Mouse (Mus musculus): ENCODE measurements at regions not wholly inside any gene's neighbourhood (a gene's known extent, or its start where the extent isn't known, plus 50 kb on each side); places are given as distances from the start of the nearest gene placed in this dataset.

DNA sequence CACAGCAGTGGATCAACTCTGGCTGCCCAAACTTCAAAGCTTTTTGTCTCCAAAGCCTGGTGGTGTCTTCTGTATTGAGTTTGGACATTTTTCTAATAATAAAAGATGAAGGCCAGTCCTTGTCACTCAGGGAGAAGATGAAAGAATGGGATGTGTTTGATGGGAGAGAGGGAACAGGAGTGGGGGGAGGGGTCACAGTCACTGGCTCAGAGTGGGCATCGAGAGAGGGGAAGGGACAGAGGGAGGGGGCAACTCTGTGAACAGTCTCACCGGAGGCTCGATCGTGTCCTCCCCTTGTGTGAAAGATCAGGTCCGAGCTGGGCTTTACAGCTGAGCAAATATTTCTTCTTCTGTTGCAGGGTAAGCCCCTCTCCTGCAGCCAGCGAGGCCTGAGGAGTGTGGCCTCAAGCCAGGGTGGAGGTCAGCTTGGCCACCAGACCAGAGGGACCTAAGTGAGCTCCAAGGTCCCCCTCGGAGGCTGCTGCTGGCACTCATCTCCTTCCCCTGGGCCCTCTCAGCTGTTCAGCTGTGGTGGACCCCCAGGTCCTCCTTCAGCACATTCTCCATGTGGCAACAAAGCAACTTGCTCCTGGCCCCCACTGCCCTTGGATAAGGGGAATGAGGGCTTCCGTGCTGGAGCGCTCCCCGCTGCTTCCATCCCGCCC, 108.0 kb upstream of the Zbtb40 start:
- WGBS, result 74% methylated on average over 9 of the region's 11 CpGs
- DNase-seq (ENCODE audit: low spot score) (no peak), ATAC-seq (ENCODE audit: low FRiP score, low read depth) (no peak)
- Histone ChIP-seq H3K27ac (replicated peaks; ENCODE audit: low read depth, low read length) (no peak overlapping the region), H3K4me2 (replicated peaks; ENCODE audit: low read depth, low read length, severe bottlenecking) (no peak overlapping the region), H3K9me3 (ENCODE audit: control insufficient read depth, low read length) (no peaks in the 10 kb centered on the region), H3K9ac (ENCODE audit: low read depth, low read length, severe bottlenecking) (no peak overlapping the region), H3K4me3 (replicated peaks; ENCODE audit: low read length) (no peak overlapping the region), H3K27me3 (ENCODE audit: control insufficient read depth, insufficient read depth, low read length) (no peaks in the 10 kb centered on the region), H3K4me1 (ENCODE audit: control insufficient read depth, insufficient read depth, low read length) (peaks cover 20% of the 10 kb centered on the region), H3K36me3 (ENCODE audit: control insufficient read depth, insufficient read depth, low read length) (no peaks in the 10 kb centered on the region)
- TF ChIP-seq POLR2A (IDR thresholded peaks at IDR 0.05; ENCODE audit: borderline replicate concordance, extremely low read depth, insufficient read depth, insufficient read length), result no peak

GRCm38 (mm10) chr4:137148756-137149155, 100.2 kb upstream of the Zbtb40 start:
- Histone ChIP-seq H3K9me3 (ENCODE audit: control insufficient read depth, low read length) (no peaks in the 10 kb centered on the region), H3K4me3 (replicated peaks; ENCODE audit: low read length) (no peak overlapping the region), H3K4me2 (replicated peaks; ENCODE audit: low read depth, low read length, severe bottlenecking) (no peak overlapping the region), H3K36me3 (ENCODE audit: control insufficient read depth, insufficient read depth, low read length) (no peaks in the 10 kb centered on the region), H3K27ac (replicated peaks; ENCODE audit: low read depth, low read length) (no peak overlapping the region), H3K27me3 (ENCODE audit: control insufficient read depth, insufficient read depth, low read length) (no peaks in the 10 kb centered on the region), H3K4me1 (ENCODE audit: control insufficient read depth, insufficient read depth, low read length) (no peaks in the 10 kb centered on the region), H3K9ac (ENCODE audit: low read depth, low read length, severe bottlenecking) (no peak overlapping the region)
- ATAC-seq (ENCODE audit: low FRiP score, low read depth) (no peak), DNase-seq (ENCODE audit: low spot score) (no peak)
- 84% methylated on average over 4 of the region's 4 CpGs for WGBS
- TF ChIP-seq POLR2A (IDR thresholded peaks at IDR 0.05; ENCODE audit: borderline replicate concordance, extremely low read depth, insufficient read depth, insufficient read length), result no peak

DNA sequence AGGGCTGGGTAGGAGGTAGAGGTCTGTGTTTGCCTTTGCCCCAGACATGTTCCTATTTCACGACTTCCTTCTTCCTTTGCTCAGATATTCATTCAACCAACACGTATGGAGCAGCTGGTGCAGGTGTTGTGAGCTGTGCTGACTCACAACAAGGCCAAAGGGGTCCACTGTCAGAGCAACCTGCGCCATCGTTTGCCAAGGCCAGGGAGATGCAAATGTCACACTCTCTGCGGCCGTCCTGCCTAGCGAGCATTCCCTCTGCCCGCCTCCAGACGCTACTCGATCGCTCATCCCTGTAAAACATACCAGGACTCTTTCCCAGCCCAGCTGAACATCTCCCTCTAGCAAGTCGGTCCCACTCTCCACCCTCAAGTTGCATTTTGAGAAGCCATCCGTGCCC, 99.2 kb upstream of the Zbtb40 start:
- Histone ChIP-seq H3K4me3 (replicated peaks; ENCODE audit: low read length) (no peak overlapping the region), H3K36me3 (ENCODE audit: control insufficient read depth, insufficient read depth, low read length) (no peaks in the 10 kb centered on the region), H3K27ac (replicated peaks; ENCODE audit: low read depth, low read length) (no peak overlapping the region), H3K4me1 (ENCODE audit: control insufficient read depth, insufficient read depth, low read length) (no peaks in the 10 kb centered on the region), H3K27me3 (ENCODE audit: control insufficient read depth, insufficient read depth, low read length) (no peaks in the 10 kb centered on the region), H3K9me3 (ENCODE audit: control insufficient read depth, low read length) (no peaks in the 10 kb centered on the region), H3K9ac (ENCODE audit: low read depth, low read length, severe bottlenecking) (no peak overlapping the region), H3K4me2 (replicated peaks; ENCODE audit: low read depth, low read length, severe bottlenecking) (no peak overlapping the region)
- ATAC-seq (ENCODE audit: low FRiP score, low read depth), result no peak
- TF ChIP-seq POLR2A (IDR thresholded peaks at IDR 0.05; ENCODE audit: borderline replicate concordance, extremely low read depth, insufficient read depth, insufficient read length), result no peak
- WGBS, result 74% methylated on average over 13 of the region's 13 CpGs
- no peak for DNase-seq (ENCODE audit: low spot score)

DNA sequence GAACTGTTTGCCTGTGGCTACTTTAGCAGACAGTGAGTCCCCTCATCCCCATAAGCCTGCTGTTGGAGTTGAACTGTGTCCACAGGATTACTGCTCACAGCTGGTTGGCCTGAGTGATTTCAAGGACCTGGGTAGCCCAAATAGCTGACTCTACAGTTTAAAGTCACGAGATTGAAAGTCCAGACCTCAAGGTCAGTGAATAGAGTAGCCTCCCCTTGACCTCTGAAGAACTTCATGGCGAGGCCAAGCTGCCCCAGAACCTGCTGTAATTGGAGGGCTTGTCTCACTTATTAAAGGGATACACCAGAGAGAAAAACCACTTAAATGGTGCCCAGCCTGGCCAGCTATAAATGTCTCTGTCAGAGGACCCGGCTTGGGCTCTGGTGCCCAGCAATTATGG, 97.7 kb upstream of the Zbtb40 start:
- 75% methylated on average over 3 of the region's 3 CpGs for WGBS
- DNase-seq (ENCODE audit: low spot score), result no peak
- TF ChIP-seq POLR2A (IDR thresholded peaks at IDR 0.05; ENCODE audit: borderline replicate concordance, extremely low read depth, insufficient read depth, insufficient read length), result no peak

DNA sequence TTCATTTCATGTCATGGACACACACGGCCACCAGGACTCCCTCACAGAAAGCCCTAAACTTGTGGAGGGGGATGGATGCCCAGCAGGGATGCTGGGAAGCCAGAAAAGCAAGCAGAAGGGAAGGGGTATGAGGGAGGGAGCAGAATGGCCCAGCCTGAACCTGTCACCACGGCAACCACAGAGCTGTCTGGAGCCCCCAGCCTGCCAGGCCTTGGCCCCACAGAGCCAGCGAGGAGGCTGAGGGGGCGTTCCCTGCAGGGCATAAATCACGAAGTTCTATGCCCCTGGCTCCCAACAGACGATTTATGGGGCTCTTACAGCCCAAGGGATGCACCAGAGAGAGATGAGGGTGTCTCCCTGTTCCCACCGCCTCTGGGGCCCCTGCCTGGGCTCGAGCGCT, 93.7 kb upstream of the Zbtb40 start:
- Histone ChIP-seq H3K4me3 (replicated peaks; ENCODE audit: low read length) (no peak overlapping the region), H3K9me3 (ENCODE audit: control insufficient read depth, low read length) (no peaks in the 10 kb centered on the region), H3K4me1 (ENCODE audit: control insufficient read depth, insufficient read depth, low read length) (peaks cover 7% of the 10 kb centered on the region), H3K36me3 (ENCODE audit: control insufficient read depth, insufficient read depth, low read length) (no peaks in the 10 kb centered on the region), H3K9ac (ENCODE audit: low read depth, low read length, severe bottlenecking) (no peak overlapping the region), H3K4me2 (replicated peaks; ENCODE audit: low read depth, low read length, severe bottlenecking) (no peak overlapping the region), H3K27ac (replicated peaks; ENCODE audit: low read depth, low read length) (no peak overlapping the region), H3K27me3 (ENCODE audit: control insufficient read depth, insufficient read depth, low read length) (no peaks in the 10 kb centered on the region)
- ATAC-seq (ENCODE audit: low FRiP score, low read depth) (no peak), DNase-seq (ENCODE audit: low spot score) (no peak)
- WGBS, result 4% methylated on average over 9 of the region's 9 CpGs
- no peak for TF ChIP-seq POLR2A (IDR thresholded peaks at IDR 0.05; ENCODE audit: borderline replicate concordance, extremely low read depth, insufficient read depth, insufficient read length)

More for the DNA sequence above, 97.7 kb upstream of the Zbtb40 start:
- Histone ChIP-seq H3K4me3 (replicated peaks; ENCODE audit: low read length) (no peak overlapping the region), H3K4me1 (ENCODE audit: control insufficient read depth, insufficient read depth, low read length) (peaks cover 7% of the 10 kb centered on the region), H3K9ac (ENCODE audit: low read depth, low read length, severe bottlenecking) (no peak overlapping the region), H3K4me2 (replicated peaks; ENCODE audit: low read depth, low read length, severe bottlenecking) (no peak overlapping the region), H3K27ac (replicated peaks; ENCODE audit: low read depth, low read length) (no peak overlapping the region), H3K9me3 (ENCODE audit: control insufficient read depth, low read length) (no peaks in the 10 kb centered on the region), H3K36me3 (ENCODE audit: control insufficient read depth, insufficient read depth, low read length) (no peaks in the 10 kb centered on the region), H3K27me3 (ENCODE audit: control insufficient read depth, insufficient read depth, low read length) (no peaks in the 10 kb centered on the region)
- ATAC-seq (ENCODE audit: low FRiP score, low read depth), result no peak
